Mouse (Mus musculus) ovary, postnatal 36 days (tissue): ENCODE data around the gene Sap18.
A peak's percentile ranks its signal among the peaks of the same experiment; 100 is the strongest.
"Not testable (repeated sequence)": the region's sequence is repeated elsewhere in the genome, so short reads cannot be mapped to it uniquely, and the experiment has no call there.

Experiments used
- DNase-seq: peaks from one replicate; pipeline ENCODE4 v3.0.0; 2022; ENCODE audit warnings: low spot score, mixed read lengths

Sap18 gene

GRCm38 (mm10) chr14:57797991-57798931 lies at the start of gene Sap18:
TSS of gene Sap18 (plus strand) at chr14:57798180.
- DNase-seq = peak; percentile 96

GRCm38 (mm10) chr14:57749501-57749900 lies 48.5 kb upstream of the Sap18 start:
- DNase-seq = no peak

GRCm38 (mm10) chr14:57751006-57751405 lies 47.0 kb upstream of the Sap18 start:
- DNase-seq = not testable (repeated sequence)

GRCm38 (mm10) chr14:57753351-57753992 lies 44.5 kb upstream of the Sap18 start:
- DNase-seq = no peak

GRCm38 (mm10) chr14:57755661-57756060 lies 42.3 kb upstream of the Sap18 start:
- DNase-seq = no peak

- no peak for DNase-seq
Observed at GRCm38 (mm10) chr14:57756094-57756493, 41.9 kb upstream of the Sap18 start.

- DNase-seq = no peak
Observed at GRCm38 (mm10) chr14:57758237-57758636, 39.7 kb upstream of the Sap18 start, which contains the start of gene Lats2. TSS of gene Lats2 (minus strand) at chr14:57758388.

GRCm38 (mm10) chr14:57760447-57761412 lies 37.2 kb upstream of the Sap18 start:
- no peak for DNase-seq

- DNase-seq = no peak
Observed at GRCm38 (mm10) chr14:57769102-57769501, 28.9 kb upstream of the Sap18 start.

GRCm38 (mm10) chr14:57772157-57772815 lies 25.7 kb upstream of the Sap18 start:
- no peak for DNase-seq

GRCm38 (mm10) chr14:57787406-57787805 lies 10.6 kb upstream of the Sap18 start:
- no peak for DNase-seq

GRCm38 (mm10) chr14:57789311-57789710 lies 8.7 kb upstream of the Sap18 start:
- DNase-seq = no peak

GRCm38 (mm10) chr14:57789759-57790158 lies 8.2 kb upstream of the Sap18 start:
- DNase-seq = no peak

- DNase-seq = no peak
Observed at GRCm38 (mm10) chr14:57791171-57791570, 6.8 kb upstream of the Sap18 start.

- DNase-seq = peak; percentile 4
Observed at GRCm38 (mm10) chr14:57797551-57797950, 429 bp upstream of the Sap18 start.

- no peak for DNase-seq
Observed at GRCm38 (mm10) chr14:57803731-57804130, 5.8 kb downstream of the Sap18 start.

- no peak for DNase-seq
Observed at GRCm38 (mm10) chr14:57808558-57808957, 10.6 kb downstream of the Sap18 start.

GRCm38 (mm10) chr14:57810886-57811285 lies 12.9 kb downstream of the Sap18 start:
- DNase-seq = no peak

- DNase-seq = no peak
Observed at GRCm38 (mm10) chr14:57811844-57812243, 13.9 kb downstream of the Sap18 start.

- no peak for DNase-seq
Observed at GRCm38 (mm10) chr14:57820839-57821238, 22.9 kb downstream of the Sap18 start.
